Mouse (Mus musculus): ENCODE measurements around the gene 1500009C09Rik.
"Not testable (repeated sequence)": the region's sequence is repeated elsewhere in the genome, so short reads cannot be mapped to it uniquely, and the experiment has no call there.

The 1500009C09Rik gene

DNA sequence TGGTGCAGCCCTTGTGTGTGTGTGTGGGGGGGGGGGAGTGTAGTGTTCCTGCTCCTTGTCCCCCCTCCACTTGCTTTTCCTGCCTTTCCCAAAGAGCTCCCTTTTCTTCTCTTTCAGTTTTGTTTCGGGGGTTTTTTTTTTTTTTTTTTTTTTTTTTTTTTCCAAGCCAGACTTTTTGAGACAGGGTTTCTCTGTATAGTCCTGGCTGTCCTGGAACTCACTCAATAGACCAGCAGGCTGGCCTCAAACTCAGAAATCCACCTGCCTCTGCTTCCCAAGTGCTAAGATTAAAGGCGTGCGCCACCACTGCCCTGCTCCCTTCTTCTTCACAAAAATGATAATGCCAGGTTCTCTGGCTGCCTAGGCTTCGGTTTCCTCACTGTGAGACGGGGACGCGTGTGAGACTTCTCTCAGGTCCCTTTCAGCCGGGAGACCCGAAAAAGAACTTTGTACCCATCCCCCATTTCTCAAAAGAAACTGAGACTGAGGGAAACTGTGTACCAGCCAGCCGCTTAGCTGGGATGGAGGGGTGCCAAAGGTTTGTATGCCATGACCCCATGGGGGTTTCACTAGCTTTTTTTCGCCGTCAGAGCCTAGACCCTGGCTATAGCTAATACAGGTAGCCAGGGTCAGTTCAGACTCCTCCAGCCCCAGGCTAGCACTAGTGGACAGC is 32.1 kb upstream of the 1500009C09Rik start:
- no peak for DNase-seq

DNA sequence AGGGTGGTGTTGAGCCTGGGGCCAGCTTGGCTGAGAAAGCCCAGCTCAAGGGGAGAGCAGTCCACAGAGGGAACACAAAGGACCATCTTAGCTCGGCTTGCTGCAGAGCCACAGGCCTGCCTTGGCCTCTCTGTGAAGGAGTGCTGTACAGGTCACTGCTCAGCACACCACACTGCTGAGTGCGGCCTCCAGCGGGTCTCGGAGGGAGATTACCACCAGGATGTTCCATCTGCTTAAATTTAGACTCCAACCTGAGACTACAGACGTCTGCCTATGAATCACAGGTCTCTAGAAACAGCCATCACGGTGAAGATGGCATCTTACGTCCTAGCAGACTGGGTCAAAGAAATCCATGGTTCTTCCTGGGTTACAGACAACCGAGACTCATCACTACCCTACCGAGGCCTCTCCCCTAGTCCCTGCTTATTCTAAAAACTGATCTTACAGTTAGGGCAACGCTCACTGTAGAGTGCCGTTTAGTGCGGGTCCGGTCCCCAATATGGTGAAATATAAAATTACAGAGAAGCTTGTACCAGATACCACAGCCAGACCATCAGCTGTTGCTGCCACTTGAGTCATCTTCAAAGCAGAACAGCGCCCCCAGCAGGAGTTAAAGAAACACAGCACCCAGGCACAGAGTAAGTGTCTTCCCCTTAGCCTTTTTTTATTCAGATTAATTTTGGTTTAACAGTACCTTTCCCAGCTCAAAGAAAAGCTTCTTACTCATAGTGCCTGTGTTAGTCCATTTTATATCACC is 30.9 kb upstream of the 1500009C09Rik start:
- no peak for DNase-seq

DNA sequence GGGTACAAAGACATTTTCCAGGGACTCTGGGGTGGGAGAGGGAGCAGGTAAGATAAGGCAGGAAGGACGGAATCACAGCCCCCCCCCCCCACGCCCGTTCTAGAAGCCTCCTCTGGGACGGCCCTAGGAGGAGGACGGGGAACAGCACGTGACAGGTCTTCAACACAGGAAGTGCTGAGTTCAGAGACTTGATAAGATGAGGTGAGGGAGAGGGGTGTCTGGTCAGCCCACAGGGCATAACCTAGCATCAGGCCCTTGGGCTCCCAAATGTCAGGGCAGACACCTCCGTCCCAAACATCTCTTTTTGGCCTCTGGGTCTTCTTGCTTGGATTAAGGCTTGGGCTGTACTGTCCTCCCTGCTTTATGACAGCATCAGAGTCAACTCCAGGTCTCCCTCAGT is 28.9 kb upstream of the 1500009C09Rik start:
- no peak for DNase-seq

DNA sequence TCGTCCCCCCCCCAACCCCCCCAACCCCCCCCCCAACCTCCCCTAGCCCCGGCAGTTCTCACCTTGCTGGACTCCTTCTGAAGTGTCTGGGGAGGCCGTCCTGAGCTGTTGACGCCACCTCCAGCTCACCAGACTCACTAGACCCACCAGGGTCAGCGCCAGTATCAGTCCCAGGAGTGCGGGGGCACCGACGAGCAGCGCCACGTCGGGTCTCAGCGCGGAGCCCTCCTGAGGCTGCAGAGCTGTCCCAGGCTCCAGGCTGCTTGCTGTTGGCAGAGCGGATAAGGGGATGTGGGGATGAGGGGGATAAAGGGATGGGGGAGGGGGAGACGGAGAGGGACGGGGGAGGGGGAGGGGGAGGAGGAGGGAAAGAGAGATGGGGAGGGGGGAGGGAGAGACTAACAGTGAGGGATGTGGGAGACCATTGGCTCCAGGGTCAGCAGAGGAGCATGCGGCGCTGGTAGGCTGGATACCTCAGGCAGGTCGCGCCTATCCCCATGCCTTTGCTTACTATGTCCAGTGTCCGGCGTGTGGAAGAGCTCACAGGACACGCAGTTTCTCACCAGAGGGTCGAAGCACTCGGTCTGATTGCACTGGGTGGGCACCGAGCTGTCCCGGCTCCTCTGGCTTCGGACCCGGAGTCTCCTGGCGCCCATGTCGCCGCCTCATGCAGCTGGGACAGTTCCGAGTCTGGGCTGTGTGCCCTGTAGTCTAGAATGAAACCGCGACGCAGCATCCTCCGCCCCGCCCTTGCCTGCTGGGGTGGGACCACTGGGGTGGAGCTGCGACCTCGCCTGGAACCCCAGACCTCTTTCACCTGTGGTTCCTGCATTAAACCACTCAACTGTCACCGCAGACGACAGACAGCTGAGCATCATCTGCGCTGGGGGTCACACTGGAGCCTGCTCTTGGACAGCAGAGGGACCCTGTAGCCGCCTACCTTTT is 28.3 kb upstream of the 1500009C09Rik start, which contains the start of gene Tnfrsf13c:
Gene Tnfrsf13c, minus strand, starts transcription at position 713 of the 945 bp plus-strand sequence.
- no peak for DNase-seq

DNA sequence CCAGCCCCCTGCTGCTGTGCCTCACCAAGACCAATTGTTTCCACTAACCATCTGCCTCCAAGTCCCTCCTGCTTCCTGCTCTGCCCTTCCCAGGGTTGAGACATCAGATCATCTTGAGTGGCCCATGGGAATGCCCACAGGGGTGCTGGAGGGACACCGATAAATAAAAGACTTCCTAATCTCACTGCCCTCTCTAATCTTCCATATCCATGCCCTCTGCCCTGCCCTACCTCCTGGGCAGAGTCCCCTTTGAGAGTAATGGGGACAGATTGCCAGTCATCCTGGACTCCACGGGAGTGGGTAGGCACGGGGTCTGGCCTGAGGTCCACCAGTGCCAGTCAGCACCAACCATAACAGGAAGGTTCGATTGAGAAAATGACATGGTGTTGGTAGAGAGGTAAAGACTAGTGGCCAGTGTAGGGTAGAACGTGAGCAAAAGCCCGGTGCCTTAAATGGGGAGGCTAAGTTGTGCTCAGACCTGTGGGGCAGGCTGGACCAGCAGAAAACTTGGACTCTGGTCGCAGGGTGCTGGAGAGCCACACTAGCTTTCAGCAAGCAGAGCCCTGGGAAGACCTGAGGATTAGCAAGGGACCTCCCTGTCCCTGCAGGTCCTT is 27.5 kb upstream of the 1500009C09Rik start:
- DNase-seq: no peak

DNA sequence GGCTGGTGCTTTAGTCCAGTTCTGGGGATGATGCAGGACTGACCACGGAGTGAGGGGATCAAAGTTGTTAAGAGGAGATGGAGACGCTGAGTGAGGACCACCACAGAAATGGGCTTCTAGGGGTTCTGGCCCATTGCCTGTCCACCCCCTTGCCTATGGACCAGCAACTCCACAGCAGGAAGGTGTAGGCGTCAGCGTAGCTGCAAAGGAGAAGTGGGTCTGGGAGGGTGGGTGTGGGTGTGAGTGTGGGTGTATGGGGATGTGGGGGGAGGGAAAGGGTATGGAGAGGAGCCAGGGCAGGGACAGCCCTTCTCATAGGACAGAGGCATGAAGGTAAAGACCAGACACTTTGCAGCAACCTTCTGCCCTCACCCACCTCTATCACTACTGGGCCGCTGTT is 26.4 kb upstream of the 1500009C09Rik start:
- DNase-seq: peak; percentile 13

DNA sequence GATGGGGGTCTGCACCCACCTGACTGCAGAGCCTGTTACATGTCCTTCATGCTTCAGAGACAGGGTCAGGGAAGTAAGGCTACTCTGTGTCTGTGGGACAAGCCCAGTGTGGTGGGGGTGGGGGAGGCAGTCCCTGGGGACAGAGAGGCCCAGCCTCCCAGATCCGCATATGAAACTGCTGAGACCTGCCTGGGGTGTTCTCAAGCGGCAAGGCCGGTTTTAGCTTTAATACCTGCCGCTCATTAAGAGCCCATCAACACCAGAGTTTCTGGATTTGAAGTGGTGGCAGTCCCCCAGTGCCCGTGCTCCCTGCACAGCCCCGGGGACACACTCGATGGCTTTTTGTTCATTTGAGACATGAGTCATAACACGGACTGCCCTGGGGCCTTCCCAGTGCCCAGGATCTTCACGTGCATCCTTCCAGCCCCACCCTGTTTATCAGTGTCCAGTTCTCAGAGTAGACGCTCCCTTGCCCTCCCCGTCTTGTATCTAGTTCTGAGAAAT is 22.6 kb upstream of the 1500009C09Rik start:
- no peak for DNase-seq

DNA sequence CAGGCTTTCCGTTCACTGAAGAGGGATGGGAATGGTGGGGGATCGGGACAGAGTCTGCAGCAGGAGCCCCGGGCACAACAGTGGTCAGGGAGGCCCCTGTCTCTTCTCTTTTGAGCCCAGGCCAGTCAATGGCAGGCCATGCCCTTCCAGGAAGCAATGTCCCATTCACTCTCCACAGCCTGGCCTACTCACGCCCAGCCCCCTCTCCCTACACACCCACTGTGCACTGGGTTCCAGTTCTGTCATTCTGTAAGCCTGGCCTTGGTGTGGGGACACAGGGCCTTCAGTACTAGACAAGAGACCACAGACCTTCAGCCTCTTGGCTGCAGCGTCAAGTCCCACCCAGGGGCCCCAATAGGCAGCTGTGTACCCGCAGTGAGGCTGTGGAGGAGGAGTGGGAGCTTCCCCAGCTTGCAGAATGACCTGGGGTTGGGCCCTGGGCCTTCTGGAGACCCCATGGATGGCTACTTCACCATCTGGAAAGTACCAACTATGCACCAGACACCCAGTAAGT is 22.0 kb upstream of the 1500009C09Rik start:
- no peak for DNase-seq

DNA sequence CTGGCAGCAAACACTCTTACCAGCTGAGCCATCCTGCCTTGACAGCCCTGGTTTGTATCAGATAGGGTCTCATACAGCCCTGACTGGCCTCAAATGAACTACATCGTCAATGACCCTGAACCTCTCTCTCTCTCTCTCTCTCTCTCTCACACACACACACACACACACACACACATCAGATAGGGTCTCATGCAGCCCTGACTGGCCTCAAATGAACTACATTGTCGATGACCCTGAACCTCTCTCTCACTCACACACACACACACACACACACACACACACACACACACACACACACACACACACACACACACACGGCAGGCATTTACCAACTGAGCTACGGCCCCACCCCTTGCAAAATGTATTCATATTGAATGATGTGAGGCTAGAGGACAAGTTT is 21.1 kb upstream of the 1500009C09Rik start:
- DNase-seq: no peak

DNA sequence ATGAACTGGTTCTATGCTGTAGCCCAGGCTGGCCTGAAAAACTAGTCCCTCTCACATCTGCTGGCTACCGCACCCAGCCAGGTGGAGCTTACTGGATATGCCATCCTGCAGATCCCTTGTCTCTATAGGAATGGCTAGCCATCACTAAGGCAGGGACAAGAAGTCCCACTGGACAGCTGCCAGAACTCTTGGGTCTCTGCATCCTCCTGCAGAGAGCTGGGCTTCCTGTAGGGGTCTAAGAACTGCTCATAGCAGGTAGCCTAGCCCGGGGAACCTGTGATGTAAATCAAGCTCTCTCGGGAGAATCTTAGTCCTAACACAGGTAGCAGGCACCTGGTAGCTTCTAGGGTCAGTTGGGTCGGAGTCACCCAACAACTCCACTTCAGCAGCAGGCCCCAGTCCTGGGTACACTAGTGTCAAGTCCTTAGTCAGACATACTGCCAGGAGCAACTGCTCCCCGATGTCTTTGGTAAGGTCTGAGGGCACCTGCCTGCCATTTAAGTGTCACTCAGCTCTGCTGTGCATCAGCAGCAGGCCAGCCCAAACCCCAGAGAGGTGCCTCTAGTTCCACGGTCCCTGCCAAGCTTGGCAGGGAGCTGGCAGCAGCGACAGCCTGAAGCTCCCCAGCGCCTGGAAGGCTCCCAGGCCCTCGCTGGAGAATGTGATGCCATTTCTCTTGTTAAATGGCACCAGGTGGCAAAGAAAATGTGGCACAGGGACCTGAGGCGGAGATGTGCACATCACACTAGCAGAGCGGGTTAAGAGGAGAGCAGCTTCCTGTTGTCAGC is 20.4 kb upstream of the 1500009C09Rik start:
- peak; percentile 84 for DNase-seq

DNA sequence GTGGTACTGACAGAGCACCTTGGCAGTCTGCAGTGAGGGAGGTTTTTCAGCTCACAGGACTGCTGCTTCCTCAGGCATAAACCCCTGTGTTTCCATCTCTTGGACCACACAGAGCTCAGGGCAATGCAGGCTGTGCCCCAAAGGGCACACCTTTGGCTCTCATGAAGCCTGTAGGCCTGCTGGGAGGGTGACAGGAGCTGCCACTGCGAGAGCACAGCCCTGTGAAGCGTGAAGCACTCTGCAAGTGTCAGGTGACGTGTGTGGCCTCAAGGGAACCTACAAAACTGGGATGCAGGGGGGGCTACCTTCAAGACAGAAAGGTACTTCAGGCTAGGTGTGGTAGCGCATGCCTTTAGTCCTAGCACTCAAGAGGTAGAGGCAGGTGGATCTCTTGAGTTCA is 19.5 kb upstream of the 1500009C09Rik start:
- DNase-seq: no peak

DNA sequence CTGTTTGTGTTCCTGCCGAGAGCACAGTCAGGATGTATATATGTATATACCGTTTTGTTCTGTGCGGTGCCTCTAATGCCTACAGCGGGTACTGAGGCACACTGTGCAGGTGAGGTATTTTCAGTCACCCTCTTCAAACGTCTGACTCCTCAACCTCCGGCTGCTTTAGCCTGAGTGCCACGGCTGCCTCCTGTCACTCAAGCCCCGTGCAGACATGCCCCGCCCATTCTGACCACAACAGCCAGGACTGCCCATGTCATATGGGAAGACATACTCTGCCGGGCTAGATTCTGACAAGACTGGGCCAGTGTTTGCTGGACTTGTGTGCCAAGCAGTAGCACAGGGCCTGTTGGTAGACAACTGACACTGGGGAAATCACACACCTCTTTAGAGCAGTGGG is 16.5 kb upstream of the 1500009C09Rik start:
- DNase-seq: no peak

DNA sequence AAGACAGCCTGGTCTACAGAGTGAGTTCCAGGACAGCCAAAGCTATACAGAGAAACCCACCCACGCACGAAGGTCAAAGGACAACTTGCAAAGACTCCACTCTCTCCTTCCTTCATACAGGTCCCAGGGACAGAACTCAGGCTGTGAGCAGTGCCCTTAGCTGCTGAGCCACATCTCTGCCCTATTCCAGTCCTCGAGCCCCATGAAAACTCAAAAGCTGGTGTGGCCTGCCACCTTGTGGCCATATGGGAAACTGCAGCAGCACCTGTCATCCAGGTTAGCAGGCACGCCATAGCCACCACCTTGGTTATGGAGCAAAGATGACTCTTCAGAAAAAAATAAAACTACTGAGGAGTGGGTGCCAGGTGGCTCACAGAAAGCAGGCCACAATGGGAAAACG is 15.6 kb upstream of the 1500009C09Rik start:
- DNase-seq: peak; percentile 95

DNA sequence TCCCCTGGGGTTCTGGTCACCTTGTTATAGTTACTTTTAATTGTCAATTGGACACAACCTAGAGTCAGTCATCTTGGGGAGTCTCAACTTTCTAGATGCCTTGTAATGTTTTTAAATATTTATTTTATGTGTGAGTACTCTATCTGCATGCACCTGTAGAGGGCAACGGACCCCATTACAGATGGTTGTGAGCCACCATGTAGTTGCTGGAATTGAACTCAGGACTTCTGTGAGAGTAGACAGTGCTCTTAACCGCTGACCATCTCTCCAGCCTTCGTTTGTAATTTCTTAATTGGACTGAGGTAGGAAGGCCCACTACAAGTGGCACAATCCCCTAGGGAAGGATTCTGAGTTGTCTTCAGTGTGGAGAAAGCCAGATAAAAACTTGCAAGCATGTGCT is 8.9 kb upstream of the 1500009C09Rik start:
- DNase-seq: no peak

DNA sequence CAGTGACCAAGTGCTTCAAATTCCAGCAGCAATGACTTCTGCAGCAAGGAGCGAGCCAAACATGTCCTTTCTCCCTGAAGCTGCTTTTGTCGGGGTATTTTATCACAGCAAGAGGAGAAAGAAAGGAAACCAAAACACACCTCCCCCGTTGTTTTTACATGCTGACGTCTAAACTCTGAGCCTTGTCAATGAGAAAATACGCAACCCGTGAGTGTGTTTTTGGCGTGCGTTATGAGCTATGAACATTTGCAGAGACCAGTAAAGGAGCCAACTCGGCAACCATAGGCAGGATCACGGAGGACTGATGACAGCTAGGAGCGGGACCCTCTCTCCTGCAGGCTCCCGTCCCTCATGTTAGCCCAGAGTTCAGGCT is 8.5 kb upstream of the 1500009C09Rik start:
- DNase-seq: no peak

DNA sequence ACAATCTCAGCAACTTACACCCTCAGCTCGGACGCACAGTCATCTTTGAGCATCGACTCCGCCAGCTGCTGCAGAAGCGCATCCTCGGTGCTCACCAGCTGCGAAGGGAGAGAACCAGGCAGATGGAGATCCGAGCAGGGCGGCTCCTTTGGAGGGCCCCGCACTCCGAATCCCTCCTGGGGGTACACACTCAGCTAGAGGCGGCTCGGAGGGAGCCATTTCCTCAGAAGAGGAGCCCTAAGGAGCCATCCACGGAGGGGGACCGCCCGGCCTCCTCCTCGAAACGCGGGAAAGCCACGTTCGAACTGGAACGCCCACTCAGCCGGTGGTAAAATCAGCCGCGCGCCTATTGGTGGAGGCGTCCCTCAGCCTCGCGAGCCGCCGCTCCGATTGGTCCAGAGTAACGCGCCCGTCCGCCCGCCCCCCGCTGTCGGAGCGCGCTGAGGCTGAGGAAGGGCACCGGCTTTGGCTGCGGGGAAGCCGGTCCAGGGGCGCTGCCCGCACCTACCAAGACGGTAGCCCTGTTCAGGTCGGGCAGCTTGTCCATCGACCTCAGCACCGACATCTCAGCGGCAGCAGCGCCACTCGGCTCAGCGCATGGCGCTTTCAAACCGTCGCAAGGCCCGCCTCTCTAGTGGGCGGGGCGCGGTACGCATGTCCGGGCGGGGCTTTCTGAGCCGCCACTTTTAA is 7.9 kb upstream of the 1500009C09Rik start, which contains the start of gene Cenpm:
Gene Cenpm, minus strand, starts transcription at position 634 of the 690 bp plus-strand sequence.
- DNase-seq: peak; percentile 93

DNA sequence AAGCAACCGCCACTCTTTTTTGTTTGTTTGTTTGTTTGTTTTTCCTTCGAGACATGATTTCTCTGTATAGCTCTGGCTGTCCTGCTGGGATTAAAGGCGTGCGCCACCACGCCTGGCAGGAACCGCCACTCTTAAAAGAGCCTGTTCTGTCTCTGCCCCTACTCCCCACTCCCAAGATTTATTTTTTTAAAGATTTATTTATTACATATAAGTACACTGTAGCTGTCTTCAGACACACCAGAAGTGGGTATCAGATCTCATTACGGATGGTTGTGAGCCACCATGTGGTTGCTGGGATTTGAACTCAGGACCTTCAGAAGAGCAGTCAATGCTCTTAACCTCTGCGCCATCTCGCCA is 7.4 kb upstream of the 1500009C09Rik start:
- not testable (repeated sequence) for DNase-seq

DNA sequence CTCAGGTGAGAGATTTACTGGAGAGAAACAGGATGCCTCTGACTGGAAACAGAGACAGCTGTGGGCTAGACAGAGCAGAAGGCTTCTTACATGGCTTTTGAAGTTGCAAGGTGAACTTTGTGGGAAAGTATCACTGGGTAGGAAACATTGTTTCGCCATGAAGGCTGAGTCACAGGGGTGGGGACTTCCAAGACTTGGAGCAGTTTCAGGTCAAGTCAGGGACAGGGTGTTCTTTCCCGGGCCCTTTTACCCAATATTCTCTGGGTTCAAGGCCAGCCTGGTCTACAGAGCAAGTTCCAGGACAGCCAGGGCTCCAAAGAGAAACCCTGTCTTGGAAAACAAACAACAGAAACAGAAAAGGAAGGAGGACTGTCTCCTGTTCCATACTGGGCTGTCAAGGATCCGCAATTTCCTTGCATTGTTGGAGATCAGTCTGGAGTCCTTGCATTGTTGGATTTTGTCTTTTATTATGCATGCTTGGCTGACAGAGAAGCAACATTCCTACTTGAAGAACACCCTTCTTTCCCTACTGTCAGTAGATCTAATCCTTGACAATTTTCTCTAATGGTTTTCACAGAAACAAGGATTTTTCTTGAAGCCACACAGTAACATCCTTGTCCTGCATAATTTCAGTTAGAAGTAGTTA is 4.9 kb upstream of the 1500009C09Rik start:
- no peak for DNase-seq

DNA sequence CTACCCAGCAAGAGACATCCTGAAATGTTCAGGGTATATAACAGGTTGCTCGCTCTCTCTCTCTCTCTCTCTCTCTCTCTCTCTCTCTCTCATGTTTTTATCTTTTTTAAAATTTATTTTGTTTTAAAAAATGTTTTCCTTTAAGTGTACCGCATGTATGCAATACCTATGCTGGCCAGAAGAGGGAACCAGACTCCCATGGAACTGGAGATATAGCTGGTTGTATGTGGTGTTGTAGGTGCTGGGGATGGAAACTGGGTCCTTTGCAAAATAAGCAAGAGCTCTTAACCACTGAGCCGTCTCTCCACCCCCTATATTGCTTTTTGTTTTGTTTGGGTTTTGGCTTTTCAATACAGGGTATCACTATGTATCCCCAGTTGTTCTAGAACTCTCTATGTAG is 618 bp upstream of the 1500009C09Rik start:
- no peak for DNase-seq

DNA sequence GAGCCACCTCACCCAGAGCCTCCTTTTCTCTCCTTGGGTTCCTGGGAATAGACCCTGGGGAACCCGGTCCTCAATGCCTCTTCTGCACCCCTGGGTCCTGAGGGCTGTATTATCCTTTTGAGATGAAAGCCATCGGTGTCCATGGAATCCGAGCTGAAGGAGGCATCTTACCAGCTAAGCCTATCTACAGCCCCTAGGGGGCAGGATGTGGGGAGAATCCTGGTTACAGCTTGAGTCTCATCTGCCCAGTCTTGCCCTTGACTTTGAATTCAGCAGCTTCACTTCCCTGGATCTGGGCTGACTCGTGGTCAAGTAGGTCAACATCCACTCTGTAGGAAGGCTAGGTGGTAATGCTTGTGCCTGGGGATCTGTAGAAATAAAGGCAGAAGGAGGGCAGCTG is 3.1 kb downstream of the 1500009C09Rik start:
- no peak for DNase-seq

Data from cerebellum, adult 8-10 months (tissue).